Mouse (Mus musculus) gastrocnemius, postnatal 14 days (tissue): ENCODE data around the gene Ppcdc. TPM values are rescaled to one million over a fixed set of nuclear protein-coding genes. Genes with fewer than 3 reads are reported as not detected.
"Not testable (repeated sequence)": the region's sequence is repeated elsewhere in the genome, so short reads cannot be mapped to it uniquely, and the experiment has no call there.

ENCODE experiments used
- DNase-seq: peaks from one replicate; pipeline ENCODE4 v3.0.0; 2021; ENCODE audit warnings: mixed read lengths
- intact Hi-C: fragments of 180-260 bp; cut with DNase I; formaldehyde crosslinking; loops from one replicate; pipeline ENCODE4 v1.15.1; 2025; ENCODE audit warnings: low total_unique reads
- total RNA-seq, 2 experiments: library from RNA; stranded (reverse); gene quantifications; 2 replicates each; pipeline ENCODE4 v1.2.3; 2021

The Ppcdc gene
- total RNA-seq, 2 experiments from 2014 or later: 7.3 to 7.6 TPM

GRCm38 (mm10) chr9:57433097-57434032, 6.6 kb downstream of the Ppcdc start:
- peak; percentile 81 for DNase-seq
- intact Hi-C loops: loop anchor here (2.0 to 5.0 kb wide), 2 partner anchors 173 to 226 kb away; no protein-coding TSS in a partner anchor

- DNase-seq: no peak
- intact Hi-C loops: loop anchor here (5.0 kb wide), 1 partner anchor 225 kb away; no protein-coding TSS in a partner anchor
Observed at GRCm38 (mm10) chr9:57432480-57432879, 7.4 kb downstream of the Ppcdc start.

- no peak for DNase-seq
- intact Hi-C loops: loop anchor here (5.0 kb wide), 1 partner anchor 224 kb away; no protein-coding TSS in a partner anchor
Observed at GRCm38 (mm10) chr9:57431202-57431601, 8.7 kb downstream of the Ppcdc start.

GRCm38 (mm10) chr9:57428391-57428790, 11.5 kb downstream of the Ppcdc start:
- DNase-seq: no peak
- intact Hi-C loops: no loop called here

GRCm38 (mm10) chr9:57427937-57428336, 12.0 kb downstream of the Ppcdc start:
- intact Hi-C loops: no loop called here
- no peak for DNase-seq

- DNase-seq, intact Hi-C loops: not testable (repeated sequence)
Observed at GRCm38 (mm10) chr9:57427123-57427522, 12.8 kb downstream of the Ppcdc start.

- intact Hi-C loops: no loop called here
- no peak for DNase-seq
Observed at GRCm38 (mm10) chr9:57425116-57425515, 14.8 kb downstream of the Ppcdc start.

- no peak for DNase-seq
- intact Hi-C loops: no loop called here
Observed at GRCm38 (mm10) chr9:57424066-57424465, 15.9 kb downstream of the Ppcdc start.

- intact Hi-C loops: no loop called here
Observed at GRCm38 (mm10) chr9:57421688-57422111, 18.2 kb downstream of the Ppcdc start.

GRCm38 (mm10) chr9:57421121-57421571, 18.8 kb downstream of the Ppcdc start:
- intact Hi-C loops: no loop called here
- peak; percentile 70 for DNase-seq

More at GRCm38 (mm10) chr9:57421688-57422111, 18.2 kb downstream of the Ppcdc start:
- DNase-seq: no peak

- intact Hi-C loops: no loop called here
- DNase-seq: peak; percentile 96
Observed at GRCm38 (mm10) chr9:57420321-57421120, 19.4 kb downstream of the Ppcdc start.

GRCm38 (mm10) chr9:57419521-57420267, 20.2 kb downstream of the Ppcdc start:
- intact Hi-C loops: no loop called here
- no peak for DNase-seq

- intact Hi-C loops: no loop called here
- DNase-seq: peak; percentile 59
Observed at GRCm38 (mm10) chr9:57417341-57417740, 22.6 kb downstream of the Ppcdc start.

GRCm38 (mm10) chr9:57407120-57407905, 32.6 kb downstream of the Ppcdc start:
- intact Hi-C loops: no loop called here
- no peak for DNase-seq

- no peak for DNase-seq
- intact Hi-C loops: no loop called here
Observed at GRCm38 (mm10) chr9:57406395-57406794, 33.5 kb downstream of the Ppcdc start.

- DNase-seq: no peak
- intact Hi-C loops: no loop called here
Observed at GRCm38 (mm10) chr9:57404036-57404435, 35.9 kb downstream of the Ppcdc start.

GRCm38 (mm10) chr9:57402318-57403251, 37.3 kb downstream of the Ppcdc start:
- intact Hi-C loops: no loop called here

More at GRCm38 (mm10) chr9:57402318-57403251, 37.3 kb downstream of the Ppcdc start:
- DNase-seq: no peak
